Mouse (Mus musculus) left cerebral cortex, postnatal 4 days (tissue): Measurements from ENCODE around the gene Grin3a. TPM values are rescaled to one million over a fixed set of nuclear protein-coding genes. Genes with fewer than 3 reads are reported as not detected.

Experiments
- DNase-seq: peaks from one replicate; pipeline ENCODE4 v3.0.0-alpha.2; 2022
- intact Hi-C: fragments of 180-260 bp; cut with DNase I; formaldehyde crosslinking; loops from one replicate; pipeline ENCODE4 v1.15.1; 2025
- total RNA-seq, 2 experiments: library from RNA; stranded (reverse); gene quantifications; 2 replicates each; pipeline ENCODE4 v1.2.3; 2021

Gene Grin3a
- 10 to 100 TPM; 80.0 to 92.9 TPM for total RNA-seq

- intact Hi-C loops, result no loop called here
- peak; percentile 88 for DNase-seq
Observed at GRCm38 (mm10) chr4:49845612-49845985, at the start of gene Grin3a. TSS of gene Grin3a (minus strand) at chr4:49845744.

GRCm38 (mm10) chr4:49891835-49892301 is 46.3 kb upstream of the Grin3a start:
- intact Hi-C loops, result no loop called here
- DNase-seq, result no peak

- no peak for DNase-seq
- intact Hi-C loops, result no loop called here
Observed at GRCm38 (mm10) chr4:49877084-49877483, 31.5 kb upstream of the Grin3a start.

- DNase-seq, result no peak
- intact Hi-C loops, result no loop called here
Observed at GRCm38 (mm10) chr4:49860611-49861010, 15.1 kb upstream of the Grin3a start.

- peak; percentile 41 for DNase-seq
- intact Hi-C loops, result loop anchor here (5.0 kb wide), 1 partner anchor 158 kb away; no protein-coding TSS in a partner anchor
Observed at GRCm38 (mm10) chr4:49844828-49845611, 524 bp downstream of the Grin3a start.

GRCm38 (mm10) chr4:49844274-49844827 is 1.2 kb downstream of the Grin3a start:
- intact Hi-C loops, result loop anchor here (5.0 kb wide), 1 partner anchor 157 kb away; no protein-coding TSS in a partner anchor

GRCm38 (mm10) chr4:49843787-49844186 is 1.8 kb downstream of the Grin3a start:
- no peak for DNase-seq
- intact Hi-C loops, result loop anchor here (5.0 kb wide), 1 partner anchor 156 kb away; no protein-coding TSS in a partner anchor

More at GRCm38 (mm10) chr4:49844274-49844827, 1.2 kb downstream of the Grin3a start:
- DNase-seq, result no peak

GRCm38 (mm10) chr4:49832035-49832434 is 13.5 kb downstream of the Grin3a start:
- intact Hi-C loops, result no loop called here
- DNase-seq, result no peak

- DNase-seq, result peak; percentile 24
- intact Hi-C loops, result no loop called here
Observed at GRCm38 (mm10) chr4:49813852-49814251, 31.7 kb downstream of the Grin3a start.

GRCm38 (mm10) chr4:49806791-49807190 is 38.8 kb downstream of the Grin3a start:
- intact Hi-C loops, result no loop called here
- DNase-seq, result no peak

- intact Hi-C loops, result no loop called here
- DNase-seq, result no peak
Observed at GRCm38 (mm10) chr4:49799338-49799737, 46.2 kb downstream of the Grin3a start.

GRCm38 (mm10) chr4:49788971-49789370 is 56.6 kb downstream of the Grin3a start:
- intact Hi-C loops, result no loop called here
- DNase-seq, result no peak

GRCm38 (mm10) chr4:49742847-49743246 is 102.7 kb downstream of the Grin3a start:
- DNase-seq, result no peak
- intact Hi-C loops, result no loop called here

GRCm38 (mm10) chr4:49741942-49742341 is 103.6 kb downstream of the Grin3a start:
- intact Hi-C loops, result no loop called here
- DNase-seq, result no peak

GRCm38 (mm10) chr4:49740796-49741766 is 104.5 kb downstream of the Grin3a start:
- DNase-seq, result peak; percentile 71
- intact Hi-C loops, result no loop called here

GRCm38 (mm10) chr4:49739561-49739960 is 106.0 kb downstream of the Grin3a start:
- intact Hi-C loops, result no loop called here
- no peak for DNase-seq

- intact Hi-C loops, result no loop called here
- DNase-seq, result no peak
Observed at GRCm38 (mm10) chr4:49729326-49729725, 116.2 kb downstream of the Grin3a start.

GRCm38 (mm10) chr4:49723908-49724307 is 121.6 kb downstream of the Grin3a start:
- DNase-seq, result no peak
- intact Hi-C loops, result no loop called here

- DNase-seq, result no peak
- intact Hi-C loops, result no loop called here
Observed at GRCm38 (mm10) chr4:49691405-49692194, 153.9 kb downstream of the Grin3a start.
